12 mouse cellular contexts compared by ENCODE assay signal in the genomic region with DNA sequence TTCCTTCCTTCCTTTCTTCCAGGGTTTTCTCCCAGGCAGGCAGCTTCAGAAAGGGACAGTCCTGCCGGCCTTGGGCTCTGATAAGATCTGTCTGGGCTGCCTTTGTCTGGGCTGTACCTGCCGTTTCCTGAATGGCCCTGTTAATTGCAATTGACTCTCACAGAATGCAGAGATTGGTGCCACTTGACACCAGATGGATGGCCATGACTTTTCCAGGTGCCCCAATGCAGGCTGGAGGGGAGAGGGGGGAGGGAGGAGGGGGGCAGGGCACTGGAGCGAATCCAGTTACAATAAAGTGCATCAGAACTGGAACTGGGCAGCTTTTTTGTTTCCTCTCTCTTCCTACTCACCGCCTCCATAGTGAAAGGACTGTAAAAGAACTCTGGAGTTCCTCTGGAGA.
A peak's percentile ranks its signal among the peaks of the same experiment; 100 is the strongest.
DNase-seq lines count a peak whose midpoint lies in the region; ATAC-seq and TF ChIP-seq lines count a peak whose summit lies in the region.
"Had no signal": no experiment of that assay in that cellular context is flagged by ENCODE, and none has a peak within 500 bp of the region (broad histone marks: within the 10 kb centered on the region; RNA-seq: fewer than 3 reads in every experiment).

No protein-coding gene starts in this region.

- H3K36me3 ChIP-seq in lung, embryonic 16.5 days (ENCODE audit: control insufficient read depth, insufficient read depth, low read length), result no peaks in the 10 kb centered on the region
- H3K36me3 ChIP-seq in intestine, embryonic 14.5 days (ENCODE audit: control insufficient read depth, insufficient read depth, low read length), result no peaks in the 10 kb centered on the region
- no peaks in the 10 kb centered on the region for H3K36me3 ChIP-seq in kidney, embryonic 15.5 days
- no peaks in the 10 kb centered on the region for H3K36me3 ChIP-seq in small intestine, adult 2 months (ENCODE audit: control insufficient read depth, insufficient read depth, low read length)
- H3K36me3 ChIP-seq: embryonic facial prominence, embryonic 13.5 days; G1E; neural tube, embryonic 13.5 days had no signal

- DNase-seq in lung, postnatal 10 days, result no peak
- DNase-seq in intestine, embryonic 14.5 days (ENCODE audit: low spot score), result no peak
- no peak for DNase-seq in layer of hippocampus, adult 9-10 months (ENCODE audit: low spot score)
- no peak for DNase-seq in layer of hippocampus, postnatal 36 days
- DNase-seq: midbrain, embryonic 14.5 days had no signal

- H3K4me2 ChIP-seq in lung, embryonic 16.5 days (ENCODE audit: low read depth, low read length), result peak overlapping the region; percentile 2; the same call in 1 of the 2 replicates
- H3K4me2 ChIP-seq in intestine, embryonic 14.5 days (ENCODE audit: low read length), result no peak overlapping the region
- H3K4me2 ChIP-seq in kidney, embryonic 15.5 days, result no peak overlapping the region
- H3K4me2 ChIP-seq: embryonic facial prominence, embryonic 13.5 days; neural tube, embryonic 13.5 days had no signal

- no peak overlapping the region for H3K4me3 ChIP-seq in lung, embryonic 16.5 days (ENCODE audit: low read length)
- no peak overlapping the region for H3K4me3 ChIP-seq in intestine, embryonic 14.5 days (ENCODE audit: low read depth, low read length)
- H3K4me3 ChIP-seq in kidney, embryonic 15.5 days (replicated peaks), result no peak overlapping the region
- H3K4me3 ChIP-seq in small intestine, adult 2 months (ENCODE audit: low read depth, low read length), result no peak overlapping the region
- H3K4me3 ChIP-seq: embryonic facial prominence, embryonic 13.5 days; layer of hippocampus, adult 2 months; neural tube, embryonic 13.5 days had no signal

- H3K4me1 ChIP-seq in lung, embryonic 16.5 days (replicated peaks; ENCODE audit: control insufficient read depth, insufficient read depth, low read length), result peaks cover 18% of the 10 kb centered on the region
- peaks cover 22% of the 10 kb centered on the region for H3K4me1 ChIP-seq in intestine, embryonic 14.5 days (replicated peaks; ENCODE audit: control insufficient read depth, insufficient read depth, low read length)
- peaks cover 56% of the 10 kb centered on the region for H3K4me1 ChIP-seq in kidney, embryonic 15.5 days
- peaks cover 21% of the 10 kb centered on the region for H3K4me1 ChIP-seq in small intestine, adult 2 months (ENCODE audit: control insufficient read depth, insufficient read depth, insufficient read length, low read length)

- no peak for TF ChIP-seq POLR2A in small intestine, adult 2 months (IDR thresholded peaks at IDR 0.05; ENCODE audit: low read depth, low read length)

- no peaks in the 10 kb centered on the region for H3K27me3 ChIP-seq in lung, embryonic 16.5 days (ENCODE audit: control insufficient read depth, insufficient read depth, low read depth, low read length)
- H3K27me3 ChIP-seq in intestine, embryonic 14.5 days (replicated peaks; ENCODE audit: control insufficient read depth, insufficient read depth, low read length), result no peaks in the 10 kb centered on the region
- H3K27me3 ChIP-seq in kidney, embryonic 15.5 days, result 0 out of 2 replicates have a peak, but pooled peaks cover 3% of the 10 kb centered on the region
- no peaks in the 10 kb centered on the region for H3K27me3 ChIP-seq in small intestine, adult 2 months (ENCODE audit: control insufficient read depth, insufficient read depth, low read length)

- H3K9me3 ChIP-seq in lung, embryonic 16.5 days (ENCODE audit: control insufficient read depth, low read length), result no peaks in the 10 kb centered on the region
- no peaks in the 10 kb centered on the region for H3K9me3 ChIP-seq in intestine, embryonic 14.5 days (ENCODE audit: control insufficient read depth, low read length)
- H3K9me3 ChIP-seq in kidney, embryonic 15.5 days (replicated peaks), result no peaks in the 10 kb centered on the region
- H3K9me3 ChIP-seq: embryonic facial prominence, embryonic 13.5 days; neural tube, embryonic 13.5 days had no signal

- peak; percentile 34; the same call in 1 of the 2 replicates for ATAC-seq in lung, embryonic 16.5 days (ENCODE audit: low read depth)
- ATAC-seq in intestine, embryonic 14.5 days (replicated peaks; ENCODE audit: low FRiP score, low TSS enrichment, low read depth), result 0 out of 2 replicates have a peak, but pooled peaks have one; percentile 3
- ATAC-seq in kidney, embryonic 15.5 days (replicated peaks; ENCODE audit: low FRiP score), result peak; percentile 67

- H3K27ac ChIP-seq in lung, embryonic 16.5 days (ENCODE audit: low read length), result peak overlapping the region; percentile 78
- no peak overlapping the region for H3K27ac ChIP-seq in intestine, embryonic 14.5 days (ENCODE audit: low read depth)
- H3K27ac ChIP-seq in kidney, embryonic 15.5 days, result peak overlapping the region; percentile 76
- H3K27ac ChIP-seq in small intestine, adult 2 months (ENCODE audit: insufficient read depth, low read depth, low read length), result peak overlapping the region; percentile 75
- H3K27ac ChIP-seq: embryonic facial prominence, embryonic 13.5 days; layer of hippocampus, adult 2 months; neural tube, embryonic 13.5 days had no signal

- WGBS in lung, embryonic 16.5 days, result 38% methylated on average over 4 of the region's 4 CpGs
- WGBS in intestine, embryonic 14.5 days, result 36% methylated on average over 4 of the region's 4 CpGs
- WGBS in kidney, embryonic 15.5 days, result 20% methylated on average over 4 of the region's 4 CpGs
- 11% methylated on average over 4 of the region's 4 CpGs for WGBS in small intestine, adult 2 months

- H3K9ac ChIP-seq in lung, embryonic 16.5 days (ENCODE audit: low read length), result no peak overlapping the region
- no peak overlapping the region for H3K9ac ChIP-seq in intestine, embryonic 14.5 days (ENCODE audit: low read length)
- H3K9ac ChIP-seq in kidney, embryonic 15.5 days, result no peak overlapping the region
- H3K9ac ChIP-seq: embryonic facial prominence, embryonic 13.5 days; neural tube, embryonic 13.5 days had no signal

- no peak for TF ChIP-seq CTCF in small intestine, adult 2 months (IDR thresholded peaks at IDR 0.05; ENCODE audit: extremely low read depth, insufficient read length, insufficient replicate concordance, low read depth, low read length)

Comparison
In these comparisons a context has a peak if more than half of its experiments do, and no peak if none do; other contexts are left out.
1. ATAC-seq: peak in every context shown above with its lines; median percentile 67 in kidney, embryonic 15.5 days; 34 in lung, embryonic 16.5 days; 3 in intestine, embryonic 14.5 days.